Mouse (Mus musculus) E14TG2a.4 (cell line): ENCODE measurements around the gene 1700125H20Rik.
"Not testable (repeated sequence)": the region's sequence is repeated elsewhere in the genome, so short reads cannot be mapped to it uniquely, and the experiment has no call there.

Source experiments
- H3K27me3 ChIP-seq: 2 replicates; pipeline ENCODE4 v1.6.1; 2014; ENCODE audit warnings: low read length, control low read depth; ENCODE audit not compliant: insufficient read depth
- H3K36me3 ChIP-seq: 2 replicates; pipeline ENCODE4 v1.6.1; 2014; ENCODE audit warnings: low read length, control low read depth; ENCODE audit not compliant: insufficient read depth
- H3K4me1 ChIP-seq: replicated peaks from 2 replicates; pipeline ENCODE4 v1.6.1; 2014; ENCODE audit warnings: low read depth, low read length, control low read depth
- H3K4me3 ChIP-seq: replicated peaks from 2 replicates; pipeline ENCODE4 v1.5.1; 2014; ENCODE audit warnings: mild to moderate bottlenecking, low read length
- H3K9me3 ChIP-seq: 2 replicates; pipeline ENCODE4 v1.6.1; 2014; ENCODE audit warnings: low read length, control low read depth
- CTCF ChIP-seq: conservative IDR thresholded peaks from 2 replicates; pipeline ENCODE4 v1.5.1; 2014; ENCODE audit warnings: low read length
- NANOG ChIP-seq: IDR thresholded peaks from 2 replicates; pipeline ENCODE4 v1.6.1; 2014; ENCODE audit warnings: borderline replicate concordance, low read length, mixed read lengths
- POU5F1 ChIP-seq: IDR thresholded peaks from 2 replicates; pipeline ENCODE4 v1.6.1; 2014; ENCODE audit warnings: low read length, borderline replicate concordance

Gene 1700125H20Rik

GRCm38 (mm10) chr11:85139581-85140540 lies 30.3 kb upstream of the 1700125H20Rik start, which contains the start of gene Usp32:
Gene Usp32, minus strand, starts transcription at chr11:85140161.
- Histone ChIP-seq H3K9me3 (no peaks in the 10 kb centered on the region), H3K27me3 (no peaks in the 10 kb centered on the region), H3K4me3 (peak within 1 kb of the TSS; percentile 92), H3K36me3 (no peaks in the 10 kb centered on the region), H3K4me1 (peaks cover 30% of the 10 kb centered on the region)
- TF ChIP-seq CTCF: no peak
- TF ChIP-seq POU5F1: no peak
- TF ChIP-seq NANOG: no peak

- Histone ChIP-seq H3K27me3 (peaks cover 3% of the 10 kb centered on the region; the same call in 1 of the 2 replicates), H3K9me3 (no peaks in the 10 kb centered on the region), H3K4me3 (no peak overlapping the region), H3K4me1 (no peaks in the 10 kb centered on the region), H3K36me3 (no peaks in the 10 kb centered on the region)
- TF ChIP-seq CTCF (no peak), NANOG (no peak), POU5F1 (no peak)
Measured at GRCm38 (mm10) chr11:85152256-85152930, 17.8 kb upstream of the 1700125H20Rik start.

DNA sequence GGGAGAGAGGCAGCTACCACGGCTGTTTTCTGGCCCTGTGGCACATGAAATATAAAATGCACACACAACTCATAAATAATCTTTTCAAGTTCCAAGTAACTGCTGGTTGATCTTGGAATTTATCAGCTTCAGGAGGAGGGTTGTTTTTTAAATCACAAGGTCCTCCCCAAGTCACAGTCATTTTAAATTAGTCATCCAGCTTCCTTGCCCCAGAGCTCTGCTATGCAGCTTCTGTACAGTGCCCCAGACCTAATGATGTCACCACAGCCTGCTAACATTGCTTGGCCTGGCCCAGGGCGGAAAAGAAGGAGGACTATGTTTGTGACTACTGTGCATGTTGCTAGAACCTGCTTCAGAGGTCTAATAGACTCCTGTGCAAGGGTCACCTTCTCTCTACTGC lies 12.9 kb upstream of the 1700125H20Rik start:
- H3K4me1 ChIP-seq: no peaks in the 10 kb centered on the region
- no peaks in the 10 kb centered on the region for H3K9me3 ChIP-seq
- TF ChIP-seq CTCF: no peak
- H3K4me3 ChIP-seq: no peak overlapping the region
- no peaks in the 10 kb centered on the region for H3K36me3 ChIP-seq
- H3K27me3 ChIP-seq: peaks cover 14% of the 10 kb centered on the region

DNA sequence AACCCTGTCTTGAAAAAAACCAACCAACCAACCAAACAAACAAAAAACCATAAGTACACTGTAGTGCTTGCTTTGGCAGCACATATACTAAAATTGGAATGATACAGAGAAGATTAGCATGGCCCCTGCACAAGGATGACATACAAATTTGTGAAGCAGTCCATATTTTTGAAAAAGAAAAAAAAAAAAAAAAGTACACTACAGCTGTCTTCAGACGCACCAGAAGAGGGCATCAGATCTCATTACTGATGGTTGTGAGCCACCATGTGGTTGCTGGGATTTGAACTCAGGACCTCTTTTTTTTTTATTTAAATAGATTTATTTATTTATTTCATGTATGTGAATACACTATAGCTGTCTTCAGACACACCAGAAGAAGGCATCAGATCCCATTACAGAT lies 7.2 kb upstream of the 1700125H20Rik start:
- H3K4me3 ChIP-seq, H3K9me3 ChIP-seq, H3K4me1 ChIP-seq, H3K36me3 ChIP-seq: not testable (repeated sequence)
- peaks cover 14% of the 10 kb centered on the region for H3K27me3 ChIP-seq

GRCm38 (mm10) chr11:85164371-85164770 lies 5.8 kb upstream of the 1700125H20Rik start:
- Histone ChIP-seq H3K36me3 (no peaks in the 10 kb centered on the region), H3K27me3 (peaks cover 7% of the 10 kb centered on the region; the same call in 1 of the 2 replicates), H3K9me3 (no peaks in the 10 kb centered on the region), H3K4me3 (no peak overlapping the region), H3K4me1 (no peaks in the 10 kb centered on the region)
- TF ChIP-seq POU5F1 (no peak), CTCF (no peak), NANOG (no peak)

DNA sequence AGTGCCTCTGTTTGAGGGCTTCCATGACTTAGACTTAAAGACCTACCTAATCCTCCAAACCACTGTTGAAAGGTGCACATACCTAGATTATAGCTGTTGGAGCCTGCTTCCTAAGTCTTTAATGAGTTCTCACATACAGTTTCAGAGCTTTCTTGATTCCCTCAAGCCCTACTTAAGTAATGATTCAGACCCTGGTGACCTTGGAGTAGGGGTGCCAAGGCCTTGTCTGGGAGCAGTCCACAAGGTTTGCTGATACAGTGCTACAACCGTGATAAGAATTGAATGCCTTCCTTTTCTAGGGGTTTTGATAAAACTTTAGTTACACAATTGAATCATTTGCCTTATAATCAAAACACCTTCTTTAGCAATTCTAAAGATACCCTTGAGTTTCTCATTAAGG lies 2.7 kb upstream of the 1700125H20Rik start:
- TF ChIP-seq CTCF: no peak
- TF ChIP-seq POU5F1: no peak
- TF ChIP-seq NANOG: no peak
- H3K4me3 ChIP-seq: no peak overlapping the region
- H3K36me3 ChIP-seq: no peaks in the 10 kb centered on the region
- no peaks in the 10 kb centered on the region for H3K9me3 ChIP-seq
- H3K27me3 ChIP-seq: peaks cover 21% of the 10 kb centered on the region
- H3K4me1 ChIP-seq: peaks cover 8% of the 10 kb centered on the region

- peaks cover 3% of the 10 kb centered on the region; the same call in 1 of the 2 replicates for H3K9me3 ChIP-seq
- peaks cover 8% of the 10 kb centered on the region for H3K4me1 ChIP-seq
- no peak for TF ChIP-seq CTCF
- TF ChIP-seq NANOG: no peak
- no peak for TF ChIP-seq POU5F1
- H3K36me3 ChIP-seq: no peaks in the 10 kb centered on the region
- peaks cover 21% of the 10 kb centered on the region for H3K27me3 ChIP-seq
- H3K4me3 ChIP-seq: no peak overlapping the region
Measured at GRCm38 (mm10) chr11:85170833-85171232, 629 bp downstream of the 1700125H20Rik start.

DNA sequence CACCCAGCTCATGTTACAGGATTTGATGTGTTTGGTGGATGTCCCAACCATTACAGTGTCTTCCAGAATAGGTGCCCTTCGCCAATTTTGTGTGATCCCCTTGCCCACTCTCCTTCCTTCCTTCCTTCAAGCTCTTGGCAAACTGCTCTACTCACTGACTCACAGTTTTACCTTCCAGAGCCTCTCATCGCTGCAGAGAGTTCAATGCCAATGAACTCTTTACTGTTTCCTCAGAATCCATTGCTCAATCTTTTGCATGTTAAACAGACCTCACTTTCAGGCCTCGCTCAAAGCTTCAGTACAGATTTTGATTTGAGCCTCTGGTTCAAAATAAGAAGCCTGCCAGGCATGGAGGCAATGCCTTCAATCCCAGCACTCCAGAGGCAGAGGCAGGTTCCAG lies 5.7 kb downstream of the 1700125H20Rik start:
- Histone ChIP-seq H3K36me3 (no peaks in the 10 kb centered on the region), H3K9me3 (peaks cover 3% of the 10 kb centered on the region; the same call in 1 of the 2 replicates), H3K4me1 (peaks cover 6% of the 10 kb centered on the region), H3K27me3 (peaks cover 5% of the 10 kb centered on the region), H3K4me3 (no peak overlapping the region)
- TF ChIP-seq POU5F1: no peak

GRCm38 (mm10) chr11:85177761-85178160 lies 7.6 kb downstream of the 1700125H20Rik start:
- TF ChIP-seq CTCF (no peak), POU5F1 (no peak), NANOG (no peak)
- Histone ChIP-seq H3K4me3 (no peak overlapping the region), H3K27me3 (no peaks in the 10 kb centered on the region; the same call in 1 of the 2 replicates), H3K4me1 (peaks cover 17% of the 10 kb centered on the region), H3K36me3 (no peaks in the 10 kb centered on the region), H3K9me3 (peaks cover 3% of the 10 kb centered on the region; the same call in 1 of the 2 replicates)
